Mouse (Mus musculus): ENCODE measurements at regions not wholly inside any gene's neighbourhood (a gene's known extent, or its start where the extent isn't known, plus 50 kb on each side); places are given as distances from the start of the nearest gene placed in this dataset.

- DNase-seq (ENCODE audit: low spot score) = no peak
These were observed 240.4 kb upstream of the Map3k7 start for GRCm38 (mm10) chr4:31723501-31723900.

GRCm38 (mm10) chr4:31724400-31724799 lies 239.5 kb upstream of the Map3k7 start:
- DNase-seq (ENCODE audit: low spot score) = no peak

- no peak for DNase-seq (ENCODE audit: low spot score)
These were observed 236.3 kb upstream of the Map3k7 start for GRCm38 (mm10) chr4:31727498-31728148.

- no peak for DNase-seq (ENCODE audit: low spot score)
These were observed 235.8 kb upstream of the Map3k7 start for GRCm38 (mm10) chr4:31728149-31728516.

GRCm38 (mm10) chr4:31743776-31744175 lies 220.1 kb upstream of the Map3k7 start:
- DNase-seq (ENCODE audit: low spot score) = no peak

GRCm38 (mm10) chr4:31744431-31744830 lies 219.5 kb upstream of the Map3k7 start:
- DNase-seq (ENCODE audit: low spot score) = no peak

GRCm38 (mm10) chr4:31753677-31754312 lies 210.1 kb upstream of the Map3k7 start:
- no peak for DNase-seq (ENCODE audit: low spot score)

GRCm38 (mm10) chr4:31757126-31757525 lies 206.8 kb upstream of the Map3k7 start:
- no peak for DNase-seq (ENCODE audit: low spot score)

- no peak for DNase-seq (ENCODE audit: low spot score)
These were observed 203.8 kb upstream of the Map3k7 start for GRCm38 (mm10) chr4:31760116-31760515.

GRCm38 (mm10) chr4:31762199-31762598 lies 201.7 kb upstream of the Map3k7 start:
- DNase-seq (ENCODE audit: low spot score) = no peak

GRCm38 (mm10) chr4:31768026-31768626 lies 195.8 kb upstream of the Map3k7 start:
- no peak for DNase-seq (ENCODE audit: low spot score)

- DNase-seq (ENCODE audit: low spot score) = no peak
These were observed 194.6 kb upstream of the Map3k7 start for GRCm38 (mm10) chr4:31769325-31769724.

- no peak for DNase-seq (ENCODE audit: low spot score)
These were observed 177.6 kb upstream of the Map3k7 start for GRCm38 (mm10) chr4:31786284-31786683.

GRCm38 (mm10) chr4:31817574-31818240 lies 146.2 kb upstream of the Map3k7 start:
- DNase-seq (ENCODE audit: low spot score) = no peak

- no peak for DNase-seq (ENCODE audit: low spot score)
These were observed 144.2 kb upstream of the Map3k7 start for GRCm38 (mm10) chr4:31819521-31820259.

GRCm38 (mm10) chr4:31823574-31824348 lies 140.1 kb upstream of the Map3k7 start:
- DNase-seq (ENCODE audit: low spot score) = no peak

GRCm38 (mm10) chr4:31824518-31825437 lies 139.1 kb upstream of the Map3k7 start:
- no peak for DNase-seq (ENCODE audit: low spot score)

- no peak for DNase-seq (ENCODE audit: low spot score)
These were observed 138.5 kb upstream of the Map3k7 start for GRCm38 (mm10) chr4:31825438-31825830.

GRCm38 (mm10) chr4:31826661-31827060 lies 137.2 kb upstream of the Map3k7 start:
- DNase-seq (ENCODE audit: low spot score) = no peak

GRCm38 (mm10) chr4:31827266-31827665 lies 136.6 kb upstream of the Map3k7 start:
- DNase-seq (ENCODE audit: low spot score) = no peak
